Mouse (Mus musculus) frontal cortex, postnatal 25 days (tissue): ENCODE measurements around the gene Abcb1b.
"Not testable (repeated sequence)": the region's sequence is repeated elsewhere in the genome, so short reads cannot be mapped to it uniquely, and the experiment has no call there.

Source experiments
- DNase-seq, 2 experiments: peaks; one replicate each; pipeline ENCODE4 v3.0.0; 2022; ENCODE audit warnings: low spot score in 2 of 2

Abcb1b gene

DNA sequence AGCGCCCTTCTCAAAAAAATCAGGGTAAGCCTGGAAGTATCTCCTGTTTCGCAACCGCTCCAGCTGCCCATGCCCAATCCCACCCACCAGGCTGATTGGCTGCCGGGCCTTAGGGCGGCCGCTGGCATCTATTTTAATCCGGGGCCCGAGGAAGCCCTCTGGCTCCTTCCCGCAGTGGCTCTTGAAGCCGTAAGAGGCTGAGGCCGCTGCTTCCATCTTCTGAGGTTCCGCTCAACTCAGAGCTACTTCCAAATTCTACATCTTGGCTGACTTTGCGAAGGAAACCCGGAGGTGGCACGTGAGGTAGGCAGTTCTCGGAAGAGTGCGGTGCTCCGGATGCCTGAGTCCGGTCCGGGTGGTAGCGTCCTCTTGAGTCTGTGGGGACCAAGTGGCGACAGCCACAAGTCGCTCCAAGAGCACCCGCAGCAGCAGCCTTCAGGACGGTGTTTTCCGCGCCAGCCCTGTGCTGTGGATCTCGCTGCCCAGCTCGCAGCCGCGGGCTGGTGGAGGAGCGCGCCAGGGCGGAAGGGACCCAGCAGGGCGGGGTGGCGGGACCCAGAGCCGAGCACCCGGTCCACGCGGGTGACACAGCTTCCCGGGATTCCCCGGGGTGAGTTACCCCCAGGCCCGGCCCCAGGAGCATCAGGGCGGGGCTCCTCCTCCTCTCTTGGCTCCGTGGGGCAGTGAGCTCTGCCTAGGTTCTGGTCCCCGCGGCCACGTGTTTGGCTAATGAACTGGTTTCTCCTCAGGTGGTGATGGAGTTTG is at the start of gene Abcb1b:
Gene Abcb1b, plus strand, starts transcription at position 161 of the 765 bp plus-strand sequence.
- DNase-seq = peak; percentile 19 to 20

DNA sequence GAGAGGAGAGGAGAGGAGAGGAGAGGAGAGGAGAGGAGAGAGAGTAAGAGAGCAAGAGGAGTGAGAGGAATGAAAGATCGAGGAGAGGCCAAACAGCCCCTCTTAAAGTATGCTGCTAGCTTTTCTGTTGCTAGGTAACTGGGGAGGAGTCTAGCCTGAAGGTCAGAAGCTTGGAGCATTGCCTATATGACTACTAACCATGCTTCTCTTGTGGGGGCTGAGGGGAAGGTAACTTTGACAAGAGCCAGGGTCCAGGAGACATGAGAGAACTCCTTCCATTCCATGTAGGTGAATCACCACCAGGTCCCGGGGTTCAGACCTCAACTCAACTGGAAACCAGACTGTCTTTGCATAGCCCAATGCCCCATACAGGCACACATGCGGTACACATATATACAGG is 25.1 kb upstream of the Abcb1b start:
- DNase-seq = no peak

DNA sequence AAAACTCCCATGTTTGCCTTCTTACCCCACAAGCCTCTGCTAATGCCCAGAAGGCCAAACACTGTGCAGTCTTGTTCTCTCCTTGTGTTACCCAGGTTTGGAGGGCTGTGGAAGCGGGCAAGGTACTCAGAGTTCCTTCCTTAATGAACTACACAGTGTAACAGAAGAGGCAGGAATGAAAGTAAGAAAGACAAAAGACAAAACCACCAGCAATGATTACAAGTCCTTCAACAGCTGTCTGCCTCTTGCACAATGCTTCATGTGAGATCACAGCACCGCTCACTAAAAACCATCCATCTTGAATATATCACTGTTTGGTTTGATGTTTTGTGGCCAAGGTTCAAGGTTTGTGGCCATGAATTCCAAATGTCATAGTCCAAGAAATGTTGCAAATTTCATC is 19.6 kb upstream of the Abcb1b start:
- no peak for DNase-seq

DNA sequence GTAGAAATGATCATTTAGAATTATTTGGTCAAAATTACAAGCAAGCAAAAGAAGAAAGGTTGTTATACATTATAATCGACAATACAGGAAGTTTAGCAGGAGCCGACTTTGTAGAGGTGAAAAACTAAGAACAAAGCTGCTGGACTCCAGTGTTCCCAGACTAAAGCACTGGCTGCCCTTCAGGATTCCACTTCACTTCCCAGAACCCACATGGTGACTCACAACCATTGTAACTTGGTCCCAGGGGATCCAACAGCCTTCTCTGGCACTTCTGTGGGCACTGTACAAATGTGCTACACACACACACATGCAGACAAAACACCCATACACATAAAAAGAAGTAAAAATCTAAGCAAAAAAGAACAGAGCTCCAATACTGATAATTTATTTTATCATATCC is 19.2 kb upstream of the Abcb1b start:
- no peak for DNase-seq

DNA sequence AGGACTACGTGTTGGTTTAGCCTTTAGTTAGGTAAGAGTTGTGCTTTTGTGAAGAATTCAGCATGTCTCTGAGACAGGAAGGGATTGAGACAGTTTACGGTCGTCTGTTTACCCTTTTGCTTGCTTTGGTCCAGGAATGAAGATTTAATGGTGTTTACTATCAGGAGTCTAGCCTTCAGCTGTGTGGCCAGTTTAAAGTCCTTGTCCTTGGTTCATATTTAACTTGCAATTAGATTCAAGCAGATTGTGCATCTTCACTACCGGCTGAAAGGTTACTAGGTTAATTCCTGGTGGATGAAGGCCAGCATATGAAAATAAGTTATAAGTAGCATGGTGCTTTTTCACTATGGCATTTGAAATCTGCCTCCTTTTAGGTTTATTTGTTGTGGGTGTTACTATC is 5.7 kb upstream of the Abcb1b start:
- no peak for DNase-seq

DNA sequence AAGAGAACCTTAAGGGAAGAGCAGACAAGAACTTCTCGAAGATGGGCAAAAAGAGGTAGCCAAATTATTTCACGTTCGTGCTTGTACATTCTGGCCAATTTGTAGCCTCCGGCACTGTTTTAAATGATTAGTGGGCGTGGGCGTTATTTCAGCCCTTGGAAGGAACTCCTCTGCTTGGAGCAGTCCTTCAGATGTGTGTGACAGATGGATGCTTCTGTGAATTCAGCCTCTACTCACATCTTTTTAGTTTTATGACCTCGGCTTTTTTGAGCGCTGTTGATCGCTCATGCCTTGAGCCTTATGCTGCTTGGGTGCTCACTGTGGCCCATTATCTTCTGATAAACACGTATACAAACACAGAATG is 787 bp downstream of the Abcb1b start:
- DNase-seq = no peak

DNA sequence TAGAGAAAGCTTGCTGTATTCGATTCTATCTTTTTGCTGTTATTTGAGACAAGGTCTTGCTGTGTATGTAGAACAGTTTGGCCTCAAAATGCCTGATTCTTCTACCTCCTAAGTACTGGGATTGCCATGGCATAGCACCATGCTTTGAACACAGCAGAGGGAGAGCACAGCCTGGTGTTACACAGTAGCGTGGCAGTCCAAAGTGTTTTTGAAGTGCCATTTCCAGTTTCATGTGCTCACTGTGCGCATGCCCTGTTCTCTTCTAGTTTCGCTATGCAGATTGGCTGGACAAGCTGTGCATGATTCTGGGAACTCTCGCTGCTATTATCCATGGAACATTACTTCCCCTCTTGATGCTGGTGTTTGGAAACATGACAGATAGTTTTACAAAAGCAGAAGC is 7.8 kb downstream of the Abcb1b start:
- DNase-seq = no peak

DNA sequence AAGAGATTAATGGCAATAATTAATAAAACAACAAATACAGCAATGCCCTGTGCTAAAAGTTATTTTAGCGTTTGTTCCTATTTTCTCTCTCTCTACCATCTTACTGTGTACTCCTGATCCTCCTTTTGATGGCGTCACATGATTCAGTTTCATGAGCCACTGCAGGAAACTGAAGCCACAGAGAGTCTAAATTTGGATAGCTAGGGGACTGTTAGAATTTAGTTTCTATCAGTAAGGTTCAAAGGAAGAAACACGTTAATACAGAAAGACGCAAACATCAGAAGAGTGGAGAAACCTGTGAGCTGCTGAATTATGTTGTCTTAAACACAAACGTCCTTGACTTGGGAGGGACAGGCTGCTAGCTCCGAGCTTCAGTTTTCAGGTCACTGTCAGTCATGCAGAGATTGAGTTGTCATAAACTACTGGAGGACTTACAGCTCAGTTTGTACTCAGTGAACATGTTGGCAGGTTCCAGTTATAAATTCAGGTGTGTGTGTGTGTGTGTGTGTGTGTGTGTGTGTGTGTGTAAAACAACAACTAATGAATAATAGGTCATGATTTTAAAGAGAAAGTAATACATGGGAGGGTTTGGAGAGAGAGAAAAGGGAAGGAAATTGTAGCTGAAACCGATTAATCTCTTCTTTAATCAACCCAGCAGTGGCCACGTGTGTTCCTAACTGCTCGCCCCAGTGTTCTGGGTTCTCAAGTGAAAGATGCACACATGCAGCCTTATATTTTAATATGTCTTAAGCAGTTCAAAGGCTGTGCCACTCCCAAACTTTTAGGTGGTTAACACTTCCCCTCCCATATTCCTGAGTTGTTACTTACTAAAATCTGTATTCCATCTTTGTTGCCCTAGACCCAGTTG is 9.4 kb downstream of the Abcb1b start:
- no peak for DNase-seq

DNA sequence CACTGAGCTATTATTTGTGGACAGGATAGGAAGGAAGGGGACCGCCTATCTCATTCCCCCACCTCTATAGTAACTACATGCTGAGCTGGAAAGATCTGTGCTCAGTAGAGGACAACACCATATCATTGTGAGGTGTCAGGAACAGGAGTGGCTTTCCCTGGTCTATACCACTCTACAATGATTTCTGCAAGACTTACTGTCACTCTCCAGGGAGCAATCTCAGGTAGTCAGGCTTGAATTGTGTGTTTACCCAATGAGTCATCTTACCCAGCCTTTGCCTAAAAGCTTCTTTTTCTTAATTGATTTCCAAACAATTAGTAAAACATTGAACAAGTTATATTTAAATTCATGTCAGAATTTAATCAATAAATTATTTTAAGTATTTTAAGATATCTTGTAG is 15.9 kb downstream of the Abcb1b start:
- no peak for DNase-seq

DNA sequence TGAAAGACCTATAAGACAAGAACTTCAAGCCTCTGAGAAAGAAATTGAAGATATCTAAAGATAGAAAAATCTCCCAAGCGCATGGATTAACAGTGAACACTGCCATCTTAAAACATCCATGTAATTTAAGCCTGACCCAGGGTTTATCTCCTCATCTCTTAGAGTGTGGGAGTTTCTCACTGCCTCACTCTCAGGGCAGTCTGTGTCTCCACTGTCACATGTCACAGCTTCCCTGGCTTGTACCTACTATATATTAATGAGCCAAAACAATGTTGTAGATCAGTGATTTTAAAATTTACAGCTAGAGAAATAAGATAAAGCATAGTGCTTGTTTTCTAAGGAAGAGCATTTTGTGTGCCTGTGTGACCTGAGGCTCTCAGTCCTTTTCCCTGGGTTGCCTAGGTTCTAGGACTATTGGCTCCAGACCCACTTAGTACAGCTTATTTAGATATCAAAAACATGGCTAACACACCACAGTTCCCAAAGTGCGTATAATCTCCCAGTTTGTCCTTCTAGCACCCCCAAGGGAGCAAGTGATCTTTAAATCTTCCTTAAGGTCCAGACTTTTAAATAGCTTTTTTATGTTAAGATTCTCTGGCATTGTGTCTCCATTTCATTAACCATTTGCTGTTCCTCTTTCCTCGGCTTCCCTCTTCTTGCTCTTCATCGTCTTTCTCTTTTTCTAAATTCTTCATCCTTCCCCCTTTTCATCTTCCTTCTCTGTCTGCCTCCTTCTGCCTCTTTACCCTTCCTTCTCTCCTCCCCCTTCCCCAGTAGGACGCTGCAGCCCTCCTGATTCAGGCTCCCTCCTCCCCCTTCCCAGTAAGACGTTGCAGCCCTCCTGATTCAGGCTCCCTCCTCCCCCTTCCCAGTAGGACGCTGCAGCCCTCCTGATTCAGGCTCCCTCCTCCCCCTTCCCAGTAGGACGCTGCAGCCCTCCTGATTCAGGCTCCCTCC is 22.0 kb downstream of the Abcb1b start:
- DNase-seq = no peak

DNA sequence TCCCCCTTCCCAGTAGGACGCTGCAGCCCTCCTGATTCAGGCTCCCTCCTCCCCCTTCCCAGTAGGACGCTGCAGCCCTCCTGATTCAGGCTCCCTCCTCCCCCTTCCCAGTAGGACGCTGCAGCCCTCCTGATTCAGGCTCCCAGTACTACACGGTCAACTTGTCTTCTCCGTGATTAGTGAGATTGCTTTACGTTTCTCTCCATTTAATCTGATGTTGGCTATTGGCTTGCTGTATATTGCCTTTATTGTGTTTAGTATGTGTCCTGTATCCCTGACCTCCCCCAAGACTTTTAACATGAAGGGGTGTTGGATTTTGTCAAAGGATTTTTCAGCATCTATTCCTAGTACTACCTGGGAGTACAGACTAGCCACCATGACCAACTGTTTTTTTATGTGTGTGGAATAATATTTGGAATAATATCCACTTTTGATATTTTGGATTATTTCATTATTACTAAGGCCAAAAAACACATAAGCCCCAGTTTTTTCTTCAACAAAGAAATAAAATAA is 22.7 kb downstream of the Abcb1b start:
- not testable (repeated sequence) for DNase-seq

DNA sequence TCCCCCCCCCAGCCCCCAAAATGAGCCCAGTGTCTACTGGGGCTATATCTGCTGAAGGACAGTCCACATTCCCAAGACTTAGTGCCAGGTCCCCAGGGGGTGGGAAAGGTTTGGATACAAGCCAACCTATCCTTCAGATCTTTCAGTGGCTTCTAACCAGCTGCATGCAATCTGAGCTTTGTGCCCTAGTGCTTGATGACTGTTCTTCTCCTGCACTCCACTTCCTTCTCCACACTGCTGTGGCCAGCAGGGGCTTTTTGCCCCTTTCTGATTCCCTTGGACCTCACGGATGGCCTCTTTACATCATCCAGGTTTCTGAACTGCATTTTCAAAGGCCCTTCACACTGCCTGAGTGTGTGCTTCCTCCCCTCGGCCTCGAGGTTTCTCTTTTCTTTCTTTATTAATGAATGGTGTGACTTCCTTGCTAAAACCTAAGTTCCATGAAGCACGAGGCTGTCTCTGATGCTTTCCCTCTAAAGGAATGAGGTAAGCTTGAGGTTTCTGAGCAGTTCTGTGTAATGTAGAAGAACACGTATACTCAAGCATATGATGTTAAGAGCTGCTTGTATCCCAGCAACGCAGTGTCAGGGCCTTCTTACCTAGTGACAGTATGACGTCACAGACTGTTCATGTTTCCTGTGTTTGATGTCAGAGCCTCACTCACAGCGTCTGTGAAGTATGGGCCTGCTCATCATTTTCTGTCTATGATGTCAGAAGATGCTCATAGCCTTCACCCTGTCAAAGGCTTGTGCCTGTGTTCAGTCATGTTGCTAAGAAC is 40.9 kb downstream of the Abcb1b start:
- no peak for DNase-seq

DNA sequence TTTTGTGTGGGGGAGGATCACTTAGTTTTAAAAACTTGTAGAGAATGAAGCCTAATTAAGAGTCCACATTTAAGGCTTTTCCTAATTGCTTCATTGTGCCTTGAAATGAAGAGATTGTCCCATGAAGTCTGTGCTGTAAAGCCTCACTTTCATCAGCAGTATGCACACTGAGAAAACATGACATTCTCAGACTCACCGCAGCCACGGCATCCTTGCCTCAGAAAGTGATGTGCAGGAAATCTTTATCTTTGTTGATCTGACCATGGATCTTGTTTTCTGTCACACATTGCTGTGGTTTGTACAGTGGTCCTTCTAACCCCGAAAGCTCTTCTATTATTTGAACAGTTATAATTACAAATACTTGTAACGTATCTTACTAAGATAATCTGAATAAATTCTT is 41.7 kb downstream of the Abcb1b start:
- DNase-seq = no peak

DNA sequence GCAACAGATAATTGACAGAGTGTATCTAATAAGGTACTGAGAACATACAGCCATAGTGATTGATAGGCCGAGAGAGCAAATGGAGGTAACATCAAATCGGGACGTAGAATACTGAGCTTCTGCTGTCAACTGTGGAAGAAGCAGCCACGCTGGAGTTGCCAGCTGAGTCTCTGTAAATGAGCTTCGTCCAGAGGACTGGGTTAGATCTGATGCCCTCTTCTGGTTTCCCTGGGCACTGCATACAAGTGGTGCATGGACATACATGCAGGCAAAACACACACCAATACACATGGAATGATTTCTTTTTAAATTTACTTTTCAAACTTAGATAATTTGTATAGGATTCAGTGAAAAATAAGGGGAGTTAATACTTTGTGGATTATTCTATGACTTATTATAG is 42.9 kb downstream of the Abcb1b start:
- peak; percentile 26 to 28 for DNase-seq

DNA sequence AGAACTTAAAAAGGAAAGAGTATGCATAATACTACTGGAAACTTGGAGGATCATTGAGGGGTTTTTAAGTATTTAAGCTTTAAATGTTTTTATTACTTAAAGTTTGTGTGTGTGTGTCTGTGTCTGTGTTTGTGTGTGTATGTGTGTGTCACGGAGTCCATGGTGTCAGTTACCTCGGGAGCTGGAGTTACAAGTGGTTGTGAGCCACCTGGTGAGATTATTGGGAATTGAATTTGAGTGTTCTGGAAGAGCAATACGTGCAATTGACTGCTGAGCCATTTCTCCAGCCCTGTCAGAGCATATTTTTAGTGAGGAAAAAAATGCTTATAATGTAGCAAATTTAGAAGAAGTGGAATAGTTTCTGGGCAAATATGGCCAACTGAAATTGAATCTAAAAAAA is 44.9 kb downstream of the Abcb1b start:
- no peak for DNase-seq

DNA sequence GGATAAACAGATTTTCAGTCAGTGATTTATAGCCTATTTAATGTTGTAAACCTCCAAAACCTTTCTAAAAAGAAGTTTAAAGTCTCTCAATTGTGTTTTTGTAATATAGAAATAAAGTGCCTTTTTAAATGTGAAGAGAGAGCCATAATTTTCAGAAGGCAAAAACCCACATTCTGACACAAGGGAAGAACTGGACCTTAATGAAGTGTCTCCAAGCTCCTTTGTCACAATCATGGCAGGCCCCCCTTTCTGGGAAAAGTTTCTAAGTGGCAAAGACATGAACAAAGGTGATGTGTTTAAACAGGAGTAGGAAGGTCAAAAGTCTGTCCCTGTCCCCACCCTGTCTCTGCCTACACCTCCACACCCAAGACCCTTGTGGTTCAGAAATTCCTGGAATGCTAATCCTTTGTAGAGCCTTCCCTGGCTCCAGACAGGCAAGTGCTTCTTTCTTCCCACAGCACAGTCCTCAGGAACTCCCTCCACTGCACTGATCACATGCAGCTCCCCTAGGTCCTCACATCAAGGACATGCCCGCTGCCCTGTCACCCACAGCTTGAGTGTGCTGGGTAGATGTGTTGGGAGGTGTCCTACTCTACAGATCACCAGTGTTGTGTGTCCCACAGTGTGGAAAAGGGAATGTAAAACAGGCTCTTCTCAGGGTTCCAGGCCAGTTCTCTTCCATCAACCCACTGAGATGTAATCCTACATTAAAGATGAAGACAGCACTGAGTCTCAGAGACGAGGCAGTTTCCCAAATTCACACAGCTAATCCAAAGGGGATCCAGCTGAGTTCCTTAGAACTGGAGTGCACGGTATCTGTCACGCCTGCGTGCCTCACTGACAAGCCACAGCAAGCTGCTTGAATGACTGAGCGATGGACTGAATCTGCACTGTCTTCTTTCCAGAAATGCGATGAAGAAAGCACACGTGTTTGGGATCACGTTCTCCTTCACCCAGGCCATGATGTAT is 50.9 kb downstream of the Abcb1b start:
- DNase-seq = not testable (repeated sequence)

DNA sequence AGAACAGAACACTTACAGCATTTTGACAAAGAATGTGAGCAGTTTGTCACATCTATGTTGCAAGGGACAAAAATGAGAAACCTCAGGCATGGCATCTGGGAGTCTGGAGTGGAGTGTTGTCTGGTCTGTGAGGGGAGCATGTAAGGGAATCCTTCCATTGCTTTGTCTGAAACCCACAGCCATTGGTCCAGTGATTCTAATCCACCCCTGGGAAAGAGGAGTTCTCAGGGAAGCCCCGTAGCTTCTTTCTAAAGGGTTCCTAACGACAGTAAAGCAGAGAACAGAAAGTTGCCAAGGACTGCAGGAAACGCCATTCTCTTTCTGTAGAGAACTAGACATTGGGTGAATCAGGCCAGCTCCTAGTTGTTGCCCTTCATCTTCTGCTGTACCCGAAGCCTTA is 52.9 kb downstream of the Abcb1b start:
- DNase-seq = no peak

DNA sequence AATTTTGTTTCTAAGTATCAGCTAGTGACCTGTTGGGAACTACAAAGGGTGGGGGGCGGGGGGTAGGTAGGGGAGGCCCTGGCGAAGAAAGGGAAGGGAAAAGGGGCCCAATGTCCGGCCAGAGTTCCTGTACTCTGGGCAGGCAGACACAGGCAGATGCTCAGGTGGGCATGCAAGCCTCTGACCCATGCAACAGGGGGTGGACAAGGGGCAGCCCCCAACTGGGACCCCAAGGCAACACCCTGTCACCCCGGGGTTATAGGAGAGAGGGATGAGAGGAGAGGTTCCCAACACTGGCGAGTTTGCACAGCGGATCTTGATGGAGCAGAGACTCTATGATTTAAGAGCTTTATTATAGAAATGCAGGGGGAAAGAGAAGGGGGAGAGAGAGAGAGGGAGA is 59.3 kb downstream of the Abcb1b start:
- no peak for DNase-seq

DNA sequence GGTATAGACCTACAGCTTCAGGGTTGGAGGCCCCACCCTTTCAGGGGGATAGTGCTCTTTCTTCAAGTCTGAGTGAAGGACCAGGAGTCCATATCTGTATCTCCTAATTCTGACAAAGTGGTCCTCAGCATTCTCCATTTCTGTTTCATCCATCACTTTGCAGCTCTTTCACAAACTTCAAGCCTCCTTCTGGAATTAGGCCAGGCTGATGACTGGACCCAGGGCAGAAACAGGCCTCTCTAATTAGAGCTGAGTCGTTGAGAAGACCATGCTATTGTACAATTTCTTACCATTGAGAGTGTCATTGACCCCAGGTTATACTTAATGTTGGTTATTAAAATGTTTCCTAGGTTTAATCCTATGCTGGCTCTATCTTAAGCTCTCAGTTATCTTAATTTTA is 63.9 kb downstream of the Abcb1b start:
- DNase-seq = no peak
